Mouse (Mus musculus) brain, embryonic 18.5 days (tissue): ENCODE measurements around the gene Mpig6b.

Experiments
- DNase-seq: peaks from one replicate; pipeline ENCODE4 v3.0.0-alpha.2; 2012; ENCODE audit warnings: low read depth, low spot score

Mpig6b gene

DNA sequence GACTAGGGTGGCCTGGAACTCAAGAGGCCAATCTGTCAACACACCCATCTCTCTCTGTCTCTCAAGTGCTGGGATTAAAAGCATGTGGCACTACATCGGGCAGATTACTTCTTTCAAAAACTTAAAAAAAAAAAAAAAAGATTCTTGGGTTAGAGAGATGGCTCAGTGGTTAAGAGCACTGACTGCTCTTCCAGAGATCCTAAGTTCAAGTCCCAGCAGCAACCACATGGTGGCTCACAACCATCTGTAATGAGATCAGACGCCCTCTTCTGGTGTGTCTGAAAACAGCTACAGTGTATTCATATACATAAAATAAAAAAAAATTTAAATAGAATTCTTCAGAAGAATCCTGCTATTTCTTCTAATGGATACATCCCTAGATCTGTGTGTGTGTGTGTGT lies 22.2 kb upstream of the Mpig6b start:
- no peak for DNase-seq

DNA sequence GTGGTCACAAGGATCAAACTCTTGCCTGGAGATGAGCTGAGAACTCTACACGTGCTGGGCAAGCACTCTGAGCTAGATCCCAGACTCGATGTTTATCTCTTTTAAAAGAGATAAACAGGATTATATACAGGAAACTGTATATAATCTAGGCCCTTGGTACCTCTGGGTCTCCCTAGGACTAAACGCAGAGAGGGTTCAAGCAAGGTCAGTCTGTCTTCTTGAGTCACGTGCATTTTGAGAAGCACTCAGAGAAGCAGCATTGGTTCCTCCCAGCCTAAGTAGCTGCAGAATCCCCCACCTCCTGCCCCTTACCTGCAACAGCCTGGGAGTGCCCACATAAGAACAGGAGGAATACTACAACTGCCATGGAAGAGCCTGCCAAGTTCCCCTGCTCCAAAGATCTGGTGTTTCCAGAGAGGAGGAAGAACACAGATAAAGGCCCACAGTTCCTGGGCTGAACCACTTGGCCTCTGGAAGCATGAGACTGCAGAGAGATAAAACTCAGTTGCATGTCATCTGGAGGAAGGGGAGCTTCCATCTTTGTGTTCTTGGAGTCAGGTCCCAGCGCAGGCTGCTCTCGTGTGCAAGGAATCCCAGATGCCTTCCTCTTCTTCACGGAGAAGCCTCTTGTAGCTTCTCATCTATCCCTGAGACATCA lies 19.4 kb upstream of the Mpig6b start, which contains the start of gene Ly6g6f:
Ly6g6f (minus strand) TSS at position 403 of the 658 bp plus-strand sequence.
- DNase-seq = no peak

DNA sequence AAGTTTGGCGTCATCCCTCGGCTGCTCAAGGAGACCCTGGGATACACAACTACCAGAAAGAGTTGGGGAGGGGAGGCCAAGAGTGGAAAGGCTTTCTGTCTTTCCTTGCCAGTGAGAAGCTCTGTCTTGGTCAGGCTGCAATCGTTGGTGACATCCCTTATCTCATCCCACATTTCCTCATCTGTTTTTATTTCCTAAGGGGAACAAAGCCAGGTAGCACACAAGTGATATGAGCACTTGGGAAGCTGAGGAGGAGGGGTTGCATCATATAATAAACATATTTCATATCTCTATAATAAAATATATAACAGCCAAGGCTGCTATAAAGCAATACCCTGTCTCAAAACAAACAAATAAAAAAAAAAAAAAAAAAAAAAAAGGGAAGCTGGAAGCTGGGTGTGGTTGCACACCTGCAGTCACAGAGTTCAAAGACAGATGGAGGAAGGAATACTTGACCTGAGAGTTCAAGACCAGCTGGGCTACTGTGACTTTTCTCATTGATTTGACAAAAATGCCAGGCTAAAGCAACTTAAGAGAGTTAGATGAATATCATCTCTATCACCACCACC lies 18.0 kb upstream of the Mpig6b start:
- no peak for DNase-seq

DNA sequence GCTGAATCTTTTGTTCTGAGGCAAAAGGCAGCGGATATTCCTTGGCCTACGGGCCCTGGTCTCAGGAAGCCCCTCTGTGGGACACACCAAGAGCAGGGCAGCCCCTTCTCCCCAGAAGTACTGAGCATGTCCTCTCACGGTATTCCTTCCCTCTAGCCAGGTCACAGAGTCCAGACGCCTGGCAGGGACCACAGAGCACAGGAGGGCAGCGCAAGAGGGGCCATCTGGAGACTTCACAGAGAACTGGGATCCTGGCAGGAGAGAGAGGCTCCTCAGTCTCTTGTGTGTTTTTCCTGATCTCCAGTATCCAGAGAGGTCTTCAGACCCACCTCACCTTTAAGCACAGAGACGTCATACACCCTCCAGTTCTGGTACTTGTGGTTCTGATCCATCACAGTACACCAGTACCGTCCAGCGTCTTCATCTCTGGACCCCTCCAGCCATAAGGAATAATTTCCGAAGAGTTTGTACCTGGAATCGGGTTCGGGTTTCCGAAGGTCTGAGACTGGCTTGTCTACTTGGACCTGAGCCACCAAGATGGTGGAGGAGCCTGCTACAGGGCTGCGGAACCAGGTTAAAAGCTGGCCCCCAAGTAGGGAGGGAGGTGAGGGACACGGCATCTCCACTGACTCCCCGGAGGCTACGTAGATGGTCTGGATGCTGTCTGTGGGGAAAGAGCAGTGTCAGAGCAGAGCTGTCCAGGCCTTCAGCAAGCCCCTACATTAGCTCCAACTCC lies 17.0 kb upstream of the Mpig6b start:
- DNase-seq = no peak

DNA sequence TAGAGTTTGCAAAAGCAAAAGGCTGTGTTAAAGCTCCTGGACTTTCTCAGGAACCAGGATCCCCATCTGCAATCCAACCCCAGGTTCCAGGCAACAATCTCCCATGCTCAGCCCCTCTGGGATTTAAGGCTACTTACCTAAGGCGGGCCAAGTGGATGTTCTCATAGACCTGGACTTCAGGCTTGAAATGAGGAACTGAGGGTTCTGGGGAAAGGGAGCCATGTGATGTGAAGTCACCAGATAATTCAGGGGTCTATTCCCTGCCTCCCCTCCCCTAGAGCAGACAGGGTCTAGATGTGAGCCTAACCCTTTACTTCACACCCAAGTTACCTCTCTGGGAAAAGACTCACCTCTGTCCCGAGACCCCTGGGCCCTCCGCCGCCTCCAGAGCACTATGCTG lies 14.7 kb upstream of the Mpig6b start:
- DNase-seq = no peak

DNA sequence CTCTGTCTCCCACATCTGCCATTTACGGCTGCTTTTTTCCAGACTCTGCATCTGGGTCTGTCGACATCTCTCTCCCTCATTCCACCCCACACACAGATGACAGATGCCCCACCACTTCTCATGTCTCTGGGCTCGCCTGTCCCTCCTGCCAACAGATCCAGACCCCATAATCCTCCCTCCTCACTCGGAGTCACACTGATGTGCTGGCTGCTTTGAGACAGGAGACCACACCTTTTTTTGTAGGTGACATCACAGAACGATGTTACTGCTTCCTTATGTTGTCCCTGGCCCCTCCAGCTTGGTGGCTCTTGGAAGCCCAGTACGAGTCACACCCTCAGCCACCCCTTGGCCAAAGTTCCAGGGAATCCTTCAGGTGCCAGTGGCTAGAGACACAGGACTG lies 14.3 kb upstream of the Mpig6b start:
- DNase-seq = no peak

DNA sequence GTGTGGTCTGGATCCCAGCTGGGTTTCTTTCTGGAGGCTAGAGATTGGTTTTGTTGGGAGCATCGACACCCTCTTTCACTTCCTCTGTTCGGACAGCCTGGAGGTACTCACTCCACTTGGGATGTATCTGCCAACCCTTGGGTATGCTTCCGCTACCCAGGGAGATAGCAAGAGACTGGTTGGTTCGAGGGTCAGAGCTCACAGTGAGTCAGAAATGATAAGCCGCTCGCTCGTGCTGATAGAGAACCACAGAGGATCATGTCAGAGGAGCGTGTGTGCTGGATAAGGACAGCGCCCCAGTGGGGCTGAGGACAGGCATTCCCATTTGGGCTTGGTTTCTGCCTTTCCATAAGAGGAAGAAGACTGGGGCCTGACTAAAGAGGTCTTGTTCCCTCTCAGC lies 13.8 kb upstream of the Mpig6b start:
- no peak for DNase-seq

DNA sequence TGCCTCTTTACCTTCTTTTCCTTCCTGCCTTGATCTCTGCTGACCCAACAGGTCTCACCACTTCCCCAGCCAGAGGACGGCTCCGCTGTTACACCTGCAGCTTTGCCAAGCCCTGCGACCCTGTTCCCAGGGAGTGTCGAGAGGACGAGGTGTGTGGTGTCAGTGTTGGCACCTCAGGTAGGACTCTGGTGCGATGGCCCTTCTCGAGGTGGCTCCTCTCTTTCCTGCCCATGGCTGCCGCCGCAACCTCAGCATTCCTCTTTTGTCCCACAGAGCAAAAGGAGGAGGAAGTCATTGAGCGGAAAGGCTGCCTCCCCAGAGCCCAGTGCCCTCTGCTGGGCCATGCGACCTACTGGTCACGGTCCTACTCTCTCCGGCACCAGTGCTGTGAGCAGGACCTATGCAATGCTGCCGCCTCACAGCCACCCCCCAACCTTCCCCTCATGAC lies 11.8 kb upstream of the Mpig6b start, which contains the start of gene Ly6g6d:
Ly6g6d (minus strand) TSS at position 280 of the 448 bp plus-strand sequence.
- no peak for DNase-seq

DNA sequence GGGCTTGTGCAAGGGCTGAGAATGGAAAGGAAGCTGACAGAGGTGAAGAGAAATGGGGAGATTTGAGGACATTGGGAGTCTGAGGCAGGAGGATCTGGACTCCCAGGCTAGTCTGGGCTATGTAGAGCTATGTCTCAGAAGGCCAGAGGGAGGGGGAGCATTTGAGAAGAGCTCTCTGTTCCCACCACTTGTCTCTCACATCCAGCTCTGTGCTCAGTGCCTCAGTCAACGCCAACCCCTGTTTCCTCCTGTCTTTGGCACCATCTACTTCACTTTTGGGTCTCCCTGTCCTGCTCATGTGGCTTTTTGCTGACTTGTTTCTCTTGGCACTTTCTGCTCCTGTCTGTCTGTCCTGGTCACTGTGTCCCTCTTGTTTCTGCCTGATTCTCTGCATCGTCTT lies 11.3 kb upstream of the Mpig6b start:
- DNase-seq = no peak

DNA sequence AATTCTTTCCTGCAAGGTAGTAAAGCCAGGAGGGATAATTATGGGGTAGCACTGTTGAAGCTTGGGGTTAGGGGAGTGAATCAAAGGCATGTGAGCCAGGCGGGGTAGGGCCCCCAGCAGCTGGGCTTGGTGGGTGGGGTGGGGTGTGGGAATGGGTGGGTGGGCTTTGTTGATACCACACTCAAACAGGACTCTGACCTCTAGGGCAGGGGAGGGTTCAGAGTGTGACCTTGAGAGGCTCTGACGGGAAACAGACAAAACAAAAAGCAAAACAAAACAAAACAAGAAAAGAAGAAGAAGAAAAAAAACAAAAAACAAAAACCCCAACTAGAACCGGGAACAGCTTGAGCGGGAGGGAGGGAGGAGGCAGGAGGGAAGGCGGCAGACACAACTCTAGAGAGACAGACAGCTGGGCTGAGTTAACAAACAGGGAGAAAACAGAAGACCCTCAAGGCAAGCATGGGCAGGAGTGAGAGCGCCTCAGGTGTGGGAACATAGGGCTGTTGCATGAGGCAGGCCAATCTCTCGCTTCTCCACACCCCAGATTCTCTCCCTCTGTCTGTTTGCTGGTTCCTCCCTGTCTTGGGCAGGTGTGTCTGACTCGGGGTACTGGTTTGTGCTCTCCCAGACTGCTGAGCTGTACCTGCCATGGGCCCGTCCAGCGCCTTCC lies 10.7 kb upstream of the Mpig6b start, which contains the start of gene Ly6g6e:
Ly6g6e (plus strand) TSS at position 396 of the 670 bp plus-strand sequence.
- no peak for DNase-seq

DNA sequence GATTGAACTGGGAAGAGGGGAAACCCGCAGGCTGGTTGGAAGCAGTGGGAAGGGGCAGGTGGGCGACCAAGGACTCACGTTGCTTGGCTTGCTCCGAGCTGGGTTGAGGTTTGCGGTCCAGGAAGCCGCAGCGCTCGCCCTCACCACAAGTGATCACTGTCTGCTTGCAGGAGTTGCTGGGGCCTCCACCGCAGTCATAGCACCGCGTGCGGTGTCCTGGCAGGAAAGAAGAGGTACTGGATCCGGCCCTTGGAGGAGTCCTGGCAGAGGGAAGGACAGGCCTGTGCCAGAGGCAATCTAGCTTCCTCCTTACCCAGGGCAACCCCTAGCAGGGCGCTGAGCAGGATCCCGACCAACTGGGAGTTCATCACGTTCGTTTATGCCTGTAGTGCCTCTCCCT lies 8.1 kb upstream of the Mpig6b start:
- DNase-seq = no peak

DNA sequence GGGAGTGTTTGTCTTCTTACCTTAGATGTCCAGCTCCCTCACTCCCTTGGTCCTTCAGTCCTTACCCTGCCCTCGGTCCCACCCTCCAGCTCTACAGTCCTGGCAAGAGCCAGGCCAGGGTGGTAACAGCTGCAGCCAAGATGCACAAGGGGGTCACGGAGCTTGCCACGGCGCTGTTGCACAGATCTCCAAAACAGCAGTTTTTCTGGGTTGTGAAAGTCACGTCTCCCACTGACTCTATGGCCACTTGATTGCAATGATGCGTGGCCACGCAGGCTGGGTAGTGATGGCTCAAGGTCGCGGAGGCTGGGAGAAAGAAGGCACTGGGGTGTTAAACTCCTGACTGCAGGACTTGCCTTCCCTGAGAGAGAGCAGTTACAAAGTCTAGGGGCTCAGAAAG lies 5.5 kb upstream of the Mpig6b start:
- no peak for DNase-seq

DNA sequence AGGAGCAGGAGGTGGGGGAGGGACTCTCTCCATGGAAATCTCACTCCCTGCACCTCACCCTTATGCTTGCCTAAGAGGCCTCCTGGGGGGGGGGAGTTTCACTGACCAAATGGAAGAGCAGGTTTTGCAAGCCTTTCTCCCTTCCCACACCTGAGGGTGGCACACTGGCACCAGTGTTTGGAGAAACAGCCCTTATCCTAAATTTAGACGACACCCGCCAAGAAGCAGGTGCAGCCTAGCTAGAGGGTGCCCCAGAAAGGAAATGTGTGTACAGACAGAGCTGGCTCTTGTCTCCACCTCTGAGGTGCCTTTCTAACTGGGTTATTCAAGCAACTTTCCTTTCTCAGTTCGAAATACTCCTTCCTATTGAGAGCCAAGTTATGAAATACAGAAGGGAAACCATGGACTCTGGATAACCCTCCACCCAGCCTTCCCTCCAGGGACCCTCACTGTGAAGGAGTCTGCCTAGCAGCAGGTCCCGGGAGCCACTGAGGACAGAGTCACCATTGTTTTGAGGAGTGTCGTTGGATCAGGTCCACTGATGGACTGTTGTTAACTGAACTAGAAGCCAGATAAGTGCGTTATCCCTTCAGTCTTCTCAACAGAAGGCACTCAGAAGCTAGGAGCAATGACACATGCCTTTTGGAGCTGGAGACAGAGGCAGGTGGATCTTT lies 4.7 kb upstream of the Mpig6b start:
- DNase-seq = no peak

DNA sequence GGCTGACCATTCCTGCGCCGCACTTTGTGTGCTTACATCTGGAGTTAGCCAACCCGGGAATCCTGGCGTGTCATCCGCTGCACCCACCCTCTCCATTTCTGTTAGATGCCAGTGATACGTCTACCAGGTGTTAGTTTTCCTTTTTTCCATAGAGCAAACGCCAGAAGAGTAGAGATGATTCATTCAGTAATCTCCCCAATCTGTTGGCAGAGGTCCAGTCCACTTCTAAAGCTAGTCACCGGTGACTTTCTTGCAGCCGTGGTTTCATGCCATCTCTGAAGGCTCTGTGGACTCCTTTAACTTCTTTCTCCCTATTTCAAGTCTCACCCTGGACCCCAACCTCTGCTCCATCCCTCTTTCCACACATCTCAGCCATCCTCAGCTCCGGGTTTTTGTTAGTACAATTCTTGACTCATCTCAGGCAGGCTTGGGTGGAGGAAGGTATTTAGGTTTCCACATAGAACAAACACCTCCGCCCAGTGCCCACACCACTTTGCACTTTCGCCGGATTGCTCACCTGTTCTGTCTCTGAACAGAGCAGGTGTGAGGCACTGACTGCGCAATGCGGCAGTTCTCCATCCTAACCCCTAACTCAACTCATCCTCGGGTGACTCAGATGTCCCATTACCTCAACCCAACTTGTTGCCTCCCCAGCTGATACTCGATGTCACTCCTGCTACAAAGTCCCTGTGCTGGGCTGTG lies 2.4 kb upstream of the Mpig6b start:
- no peak for DNase-seq

DNA sequence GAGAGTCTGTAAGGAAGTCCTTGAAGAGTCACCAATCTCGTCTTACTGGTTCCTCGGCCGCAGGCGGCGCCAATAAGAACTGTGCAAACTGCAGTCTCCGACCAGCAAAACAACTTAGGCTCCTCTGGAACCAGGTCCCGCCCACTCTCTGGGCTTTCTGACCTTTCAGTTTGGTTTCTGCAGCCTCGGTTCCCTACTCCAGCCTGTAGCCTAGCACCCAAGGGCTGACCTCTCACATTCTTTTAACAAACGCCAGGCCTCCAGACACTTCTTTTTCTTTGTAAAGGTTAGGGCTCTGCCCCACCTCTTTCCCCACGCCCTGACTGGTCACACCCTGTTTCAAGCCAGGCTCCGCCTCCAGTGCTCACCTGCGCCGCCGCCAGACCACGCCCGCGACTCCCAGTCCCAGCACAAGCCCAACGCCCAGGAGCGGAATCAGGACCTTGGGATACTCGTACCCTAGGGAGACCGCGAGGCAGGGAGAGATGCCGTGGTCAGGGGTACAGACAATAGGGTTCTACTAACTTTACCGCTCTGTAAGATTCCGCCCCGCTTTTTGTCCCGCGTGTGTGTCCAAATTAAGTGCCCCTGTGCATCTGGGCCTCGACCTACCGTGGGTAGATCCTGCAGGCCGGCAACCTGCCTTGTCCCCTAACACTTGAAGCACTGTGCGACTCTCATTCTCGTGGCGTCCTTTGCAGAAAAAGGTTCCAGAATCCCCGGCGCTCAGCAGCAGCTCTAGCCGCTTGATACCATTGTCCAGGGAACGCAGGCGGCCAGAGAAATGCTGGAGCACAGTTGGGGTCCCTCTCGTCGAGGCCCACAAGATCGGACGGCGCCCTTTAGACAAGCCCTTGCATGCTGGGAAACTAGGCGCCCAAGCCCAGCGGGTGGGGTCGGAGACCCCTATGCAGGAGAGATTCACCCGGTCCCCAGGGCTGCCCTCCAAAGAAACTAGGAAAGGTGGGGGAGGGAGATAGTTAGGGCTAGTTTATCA lies 735 bp downstream of the Mpig6b start, which contains the start of gene Ly6g6c:
Ly6g6c (plus strand) TSS at position 438 of the 997 bp plus-strand sequence.
- DNase-seq = no peak

DNA sequence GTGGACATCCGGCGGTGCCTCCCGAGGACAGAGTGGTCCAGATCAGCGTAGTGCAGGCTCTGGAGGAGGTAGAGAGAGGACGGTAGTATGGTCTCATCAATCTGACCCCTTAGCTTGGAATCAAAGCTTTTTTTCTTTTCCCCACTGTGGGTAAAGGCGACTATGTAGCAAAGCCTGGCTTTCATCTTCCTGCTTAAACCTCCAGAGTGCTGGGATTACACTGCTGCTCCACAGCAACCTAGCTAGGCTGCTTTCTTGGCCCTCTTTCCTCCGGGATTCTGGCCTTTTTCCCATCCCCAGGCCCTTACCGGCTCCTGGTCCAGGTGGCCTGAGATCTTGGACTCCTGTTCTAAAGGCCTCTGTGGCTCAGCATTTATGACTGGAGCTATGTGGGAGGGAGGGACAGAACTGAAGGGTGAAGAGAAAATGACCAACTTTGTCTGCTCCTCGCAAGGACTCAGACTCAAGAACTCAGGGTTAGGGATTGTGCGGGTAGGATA lies 1.6 kb downstream of the Mpig6b start:
- no peak for DNase-seq

DNA sequence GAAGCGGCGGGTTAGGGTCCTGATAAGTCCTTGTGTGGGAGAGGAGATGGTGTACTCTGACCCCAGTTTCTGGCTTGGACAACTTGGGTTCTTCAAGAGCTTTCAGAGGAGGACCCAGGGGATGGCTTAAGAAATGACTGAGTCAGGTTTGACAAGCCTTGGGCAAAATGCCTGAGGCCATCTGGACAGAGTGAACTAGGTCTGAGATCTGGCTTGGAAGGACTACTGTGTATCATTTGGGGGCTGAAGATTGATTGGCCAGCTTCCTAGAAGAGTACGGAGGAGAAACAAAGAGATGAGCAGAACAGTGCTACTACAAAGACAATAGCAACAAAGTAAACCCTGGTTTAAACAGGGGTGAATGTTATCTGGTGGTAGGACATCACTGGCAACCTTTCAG lies 2.5 kb downstream of the Mpig6b start:
- no peak for DNase-seq

DNA sequence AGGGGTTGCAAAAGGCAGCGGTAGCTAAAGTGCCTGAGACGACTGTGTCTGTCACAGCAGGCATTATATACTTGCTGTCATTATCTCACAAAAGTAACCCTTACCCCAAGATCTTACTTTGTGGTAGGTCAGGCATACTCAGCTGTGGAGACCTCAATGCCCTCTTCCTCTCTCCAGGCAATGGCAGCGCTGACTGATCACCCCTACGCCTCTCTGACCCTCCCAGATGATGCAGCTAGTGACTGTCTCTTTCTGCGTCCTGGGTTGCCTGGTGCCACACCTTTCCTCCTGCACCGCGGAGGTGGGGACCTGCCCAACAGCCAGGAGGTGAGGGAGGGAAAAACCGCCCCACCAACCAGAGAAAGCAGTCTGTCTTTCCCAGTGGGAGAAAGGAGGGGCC lies 4.7 kb downstream of the Mpig6b start:
- DNase-seq = no peak

DNA sequence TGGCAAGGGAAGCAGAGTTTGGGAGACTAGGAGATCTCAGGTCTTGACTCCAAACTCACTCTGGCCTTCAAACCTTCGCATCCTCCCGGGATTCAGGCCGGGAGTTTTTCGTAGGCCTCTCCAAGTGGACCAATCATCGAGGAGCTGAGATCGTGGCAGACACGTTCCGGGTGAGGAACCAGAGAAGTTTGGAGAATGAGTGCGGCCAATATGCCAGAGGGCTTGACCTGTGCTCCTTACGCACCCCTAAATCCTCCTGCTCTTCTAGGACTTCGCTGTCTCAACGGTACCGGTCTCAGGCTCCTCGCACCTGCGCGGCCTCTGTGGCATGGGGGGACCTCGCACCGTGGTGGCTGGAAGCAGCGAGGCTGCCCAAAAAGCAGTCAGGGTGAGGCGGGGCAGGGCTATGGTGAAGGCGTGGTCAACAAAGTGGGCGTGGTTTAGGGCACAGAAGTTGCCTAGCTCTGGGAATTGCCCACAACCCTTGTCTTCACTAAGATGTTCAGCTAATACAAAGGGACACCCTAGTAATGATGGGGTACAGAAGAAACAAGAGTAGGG lies 5.2 kb downstream of the Mpig6b start:
- no peak for DNase-seq
